19 mouse cellular contexts compared by ENCODE assay signal in the genomic region with DNA sequence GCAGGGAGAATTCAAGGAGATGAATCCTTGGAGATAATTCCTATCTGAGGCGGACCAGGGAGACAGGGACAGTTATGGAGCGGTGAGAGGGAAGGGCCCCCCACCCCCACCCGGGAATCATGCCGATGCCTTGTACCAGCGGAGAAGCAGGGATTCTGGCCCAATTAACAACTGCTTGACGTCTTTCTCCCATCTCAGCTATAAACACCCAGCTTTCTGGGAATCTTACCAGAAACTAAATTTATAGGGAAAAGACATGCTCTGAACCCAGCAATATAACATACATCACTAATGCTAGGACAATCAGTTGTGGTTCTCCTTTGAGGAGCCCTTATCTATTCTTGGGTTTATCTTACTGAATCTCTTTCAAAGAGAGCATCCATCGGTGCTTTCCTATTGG.
"Had no signal": no experiment of that assay in that cellular context is flagged by ENCODE, and none has a peak within 500 bp of the region (broad histone marks: within the 10 kb centered on the region; RNA-seq: fewer than 3 reads in every experiment).

No protein-coding gene starts in this region.

- H3K9ac ChIP-seq: limb, embryonic 12.5 days; limb, embryonic 15.5 days; liver, embryonic 14.5 days; liver, postnatal 0 days; lung, embryonic 15.5 days; stomach, embryonic 15.5 days had no signal

- DNase-seq: kidney, adult 2 months; kidney, postnatal 25 days; layer of hippocampus, adult 9-11 months; left cerebral cortex, postnatal 4 days; liver, postnatal 0 days; lung, postnatal 10 days; lung, postnatal 4 days; midbrain, embryonic 14.5 days; spleen, adult 18-20 months; thymus, postnatal 25 days had no signal

- H3K4me3 ChIP-seq: layer of hippocampus, adult 2 months; limb, embryonic 12.5 days; limb, embryonic 15.5 days; lung, embryonic 15.5 days; stomach, embryonic 15.5 days had no signal

- H3K36me3 ChIP-seq: limb, embryonic 12.5 days; limb, embryonic 15.5 days; lung, embryonic 15.5 days; stomach, embryonic 15.5 days had no signal

- ATAC-seq: liver, postnatal 0 days had no signal

- H3K27ac ChIP-seq: kidney, postnatal 0 days; layer of hippocampus, adult 2 months; limb, embryonic 12.5 days; limb, embryonic 15.5 days; liver, embryonic 14.5 days; lung, embryonic 15.5 days; stomach, embryonic 15.5 days had no signal

- H3K4me2 ChIP-seq: limb, embryonic 12.5 days; limb, embryonic 15.5 days; liver, embryonic 11.5 days; lung, embryonic 15.5 days; midbrain, embryonic 11.5 days; stomach, embryonic 15.5 days had no signal

- H3K27me3 ChIP-seq: limb, embryonic 12.5 days; limb, embryonic 15.5 days; lung, embryonic 15.5 days; stomach, embryonic 15.5 days had no signal

- H3K9me3 ChIP-seq: limb, embryonic 12.5 days; limb, embryonic 15.5 days; lung, embryonic 15.5 days; stomach, embryonic 15.5 days had no signal

- H3K4me1 ChIP-seq: limb, embryonic 12.5 days; lung, embryonic 15.5 days; stomach, embryonic 15.5 days had no signal
